Mouse (Mus musculus) olfactory bulb, adult 2 months (tissue): Measurements from ENCODE around the gene Zc3h4.

ENCODE experiments used
- CTCF ChIP-seq: fragments of 200-500 bp; IDR thresholded peaks from 2 replicates; pipeline ENCODE4 v1.5.1; 2012; ENCODE audit warnings: low read depth, mild to moderate bottlenecking, low read length, moderate library complexity; ENCODE audit not compliant: insufficient read depth
- POLR2A ChIP-seq: fragments of 200-500 bp; IDR thresholded peaks from 2 replicates; pipeline ENCODE4 v1.6.1; 2012; ENCODE audit warnings: mild to moderate bottlenecking, low read depth, low read length, moderate library complexity; ENCODE audit not compliant: insufficient read depth

GRCm38 (mm10) chr7:16475321-16475720 lies 74.6 kb downstream of the Zc3h4 start:
- TF ChIP-seq CTCF (no peak), POLR2A (0 out of 2 replicates have a peak, but pooled peaks have one; percentile 14)
